Mouse (Mus musculus) layer of hippocampus, adult 9-10 months (tissue): ENCODE data around the gene Vmn1r10.

Source experiments
- DNase-seq: peaks from one replicate; pipeline ENCODE4 v3.0.0; 2022; ENCODE audit warnings: low spot score

Gene Vmn1r10

DNA sequence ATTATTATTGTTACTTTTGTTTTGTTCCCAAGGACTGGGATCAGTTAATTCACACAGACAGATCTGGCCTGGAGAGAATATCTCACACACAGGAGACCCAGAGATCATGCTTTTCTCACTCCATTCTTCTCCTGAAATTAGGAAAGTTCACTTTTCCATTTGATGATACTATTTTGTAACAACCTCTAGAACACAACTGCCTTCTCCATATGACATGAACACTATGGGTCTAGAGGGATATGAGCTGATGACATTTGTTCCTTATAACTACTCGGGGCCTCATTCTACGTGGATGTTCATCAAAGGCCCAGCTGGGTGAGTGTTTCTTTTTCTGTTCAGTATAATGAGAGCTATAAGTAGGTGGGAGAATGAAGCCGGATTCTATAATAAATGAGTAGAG lies at the start of gene Vmn1r10:
Vmn1r10 (plus strand) TSS at position 301 of the 400 bp plus-strand sequence.
- DNase-seq, result no peak

DNA sequence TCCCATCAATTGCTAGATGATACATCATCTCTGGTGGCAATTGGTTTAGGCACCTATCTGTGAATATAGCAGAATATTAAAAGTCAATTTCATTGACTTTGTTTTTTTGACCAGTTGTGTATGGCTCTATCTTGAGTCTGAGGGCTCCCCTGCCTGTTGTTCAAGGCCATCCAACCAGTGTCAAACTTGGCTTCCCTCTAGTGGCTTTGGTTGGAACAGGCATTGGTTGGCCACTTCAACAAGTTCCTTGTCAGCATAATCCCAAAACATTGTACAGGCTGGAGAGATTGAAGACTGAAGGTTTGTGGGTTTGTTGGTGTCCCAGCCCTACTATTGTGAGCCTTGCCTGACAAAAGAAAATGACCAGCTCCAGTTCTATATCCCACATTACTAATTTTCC lies 45.5 kb upstream of the Vmn1r10 start:
- no peak for DNase-seq

DNA sequence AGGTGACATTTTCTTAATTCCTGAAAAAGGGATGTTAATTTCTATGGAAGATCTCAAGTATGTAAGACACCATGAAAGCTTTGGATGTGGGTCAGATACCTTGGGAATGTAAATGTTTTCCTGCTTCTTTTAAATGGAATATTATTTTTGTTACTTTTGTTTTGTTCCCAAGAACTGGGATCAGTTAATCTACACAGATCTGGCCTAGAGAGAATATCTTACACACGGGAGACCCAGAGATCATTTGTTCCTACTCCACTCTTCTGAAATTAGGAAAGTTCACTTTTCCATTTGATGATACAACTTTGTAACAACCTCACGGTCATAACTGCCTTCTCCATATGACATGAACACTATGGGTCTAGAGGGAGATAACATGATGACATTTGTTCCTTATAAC lies 42.8 kb upstream of the Vmn1r10 start, which contains the start of gene Vmn1r9:
Vmn1r9 (plus strand) TSS at position 301 of the 400 bp plus-strand sequence.
- no peak for DNase-seq

DNA sequence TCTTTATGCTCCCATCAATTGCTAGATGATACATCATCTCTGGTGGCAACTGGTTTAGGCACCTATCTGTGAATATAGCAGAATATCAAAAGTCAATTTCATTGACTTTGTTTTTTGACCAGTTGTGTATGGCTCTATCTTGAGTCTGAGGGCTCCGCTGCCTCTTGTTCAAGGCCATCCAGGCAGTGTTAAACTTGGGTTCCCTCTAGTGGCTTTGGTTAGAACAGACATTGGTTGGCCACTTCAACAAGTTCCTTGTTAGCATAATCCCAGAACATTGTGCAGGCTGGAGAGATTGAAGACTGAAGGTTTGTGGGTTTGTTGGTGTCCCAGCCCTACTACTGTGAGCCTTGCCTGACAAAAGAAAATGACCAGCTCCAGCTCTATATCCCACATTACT lies 2.9 kb upstream of the Vmn1r10 start:
- no peak for DNase-seq

DNA sequence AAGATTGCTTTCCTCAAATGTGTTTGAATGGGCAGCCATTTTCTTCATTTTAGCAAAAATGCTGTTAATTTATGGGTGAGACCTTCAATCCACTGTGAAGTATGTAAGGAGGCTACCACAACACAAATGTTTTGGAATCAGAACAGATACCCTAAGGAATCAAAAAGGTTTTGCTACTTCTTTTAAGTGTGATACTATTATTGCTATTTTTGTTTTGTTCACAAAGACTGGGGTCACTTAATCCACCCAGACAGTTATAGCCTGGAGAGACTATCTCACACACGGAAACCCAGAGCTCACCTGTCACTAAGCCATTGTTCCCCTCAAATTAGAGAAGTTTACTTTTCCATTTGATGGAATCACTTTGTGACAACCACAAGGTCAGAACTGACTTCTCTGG lies 23.9 kb downstream of the Vmn1r10 start, which contains the start of gene Vmn1r11:
Vmn1r11 (plus strand) TSS at position 301 of the 400 bp plus-strand sequence.
- no peak for DNase-seq

DNA sequence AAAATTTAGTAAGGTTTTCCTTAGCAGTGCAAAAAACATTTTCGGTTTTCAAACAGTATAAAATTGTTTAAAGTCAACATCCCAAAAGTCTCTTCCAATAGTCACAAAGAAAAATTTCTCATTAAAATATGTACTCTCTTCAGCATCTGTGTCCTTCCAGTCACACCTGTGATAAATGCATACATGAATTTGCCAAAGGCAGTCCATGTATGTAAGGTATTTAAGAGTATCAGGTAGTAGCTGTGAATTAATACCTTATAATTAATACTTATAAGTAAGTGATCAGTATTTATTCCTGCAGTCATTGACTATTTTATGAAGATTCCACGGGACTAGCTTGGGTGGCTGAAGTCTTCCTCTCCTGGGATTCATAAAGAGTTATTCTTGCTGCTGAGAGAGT lies 47.4 kb downstream of the Vmn1r10 start, which contains the start of gene Vmn1r12:
Vmn1r12 (plus strand) TSS at position 301 of the 400 bp plus-strand sequence.
- DNase-seq, result no peak
